Mouse (Mus musculus) liver, adult (tissue): ENCODE data around the gene Foxl1.

ENCODE experiments used
- GATA4 ChIP-seq: IDR thresholded peaks from 2 replicates; pipeline ENCODE4 v1.6.1; 2014; ENCODE audit warnings: mild to moderate bottlenecking, low read length; ENCODE audit not compliant: insufficient replicate concordance

Gene Foxl1

DNA sequence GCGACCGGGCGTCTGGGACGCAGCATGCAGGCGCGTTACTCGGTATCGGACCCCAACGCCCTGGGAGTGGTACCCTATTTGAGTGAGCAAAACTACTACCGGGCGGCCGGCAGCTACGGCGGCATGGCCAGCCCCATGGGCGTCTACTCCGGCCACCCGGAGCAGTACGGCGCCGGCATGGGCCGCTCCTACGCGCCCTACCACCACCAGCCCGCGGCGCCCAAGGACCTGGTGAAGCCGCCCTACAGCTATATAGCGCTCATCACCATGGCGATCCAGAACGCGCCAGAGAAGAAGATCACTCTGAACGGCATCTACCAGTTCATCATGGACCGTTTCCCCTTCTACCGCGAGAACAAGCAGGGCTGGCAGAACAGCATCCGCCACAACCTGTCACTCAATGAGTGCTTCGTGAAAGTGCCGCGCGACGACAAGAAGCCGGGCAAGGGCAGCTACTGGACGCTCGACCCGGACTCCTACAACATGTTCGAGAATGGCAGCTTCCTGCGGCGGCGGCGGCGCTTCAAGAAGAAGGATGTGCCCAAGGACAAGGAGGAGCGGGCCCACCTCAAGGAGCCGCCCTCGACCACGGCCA, 11.1 kb upstream of the Foxl1 start:
- no peak for TF ChIP-seq GATA4

DNA sequence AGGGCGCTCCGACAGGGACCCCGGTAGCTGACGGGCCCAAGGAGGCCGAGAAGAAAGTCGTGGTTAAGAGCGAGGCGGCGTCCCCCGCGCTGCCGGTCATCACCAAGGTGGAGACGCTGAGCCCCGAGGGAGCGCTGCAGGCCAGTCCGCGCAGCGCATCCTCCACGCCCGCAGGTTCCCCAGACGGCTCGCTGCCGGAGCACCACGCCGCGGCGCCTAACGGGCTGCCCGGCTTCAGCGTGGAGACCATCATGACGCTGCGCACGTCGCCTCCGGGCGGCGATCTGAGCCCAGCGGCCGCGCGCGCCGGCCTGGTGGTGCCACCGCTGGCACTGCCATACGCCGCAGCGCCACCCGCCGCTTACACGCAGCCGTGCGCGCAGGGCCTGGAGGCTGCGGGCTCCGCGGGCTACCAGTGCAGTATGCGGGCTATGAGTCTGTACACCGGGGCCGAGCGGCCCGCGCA, 10.5 kb upstream of the Foxl1 start:
- TF ChIP-seq GATA4: no peak

DNA sequence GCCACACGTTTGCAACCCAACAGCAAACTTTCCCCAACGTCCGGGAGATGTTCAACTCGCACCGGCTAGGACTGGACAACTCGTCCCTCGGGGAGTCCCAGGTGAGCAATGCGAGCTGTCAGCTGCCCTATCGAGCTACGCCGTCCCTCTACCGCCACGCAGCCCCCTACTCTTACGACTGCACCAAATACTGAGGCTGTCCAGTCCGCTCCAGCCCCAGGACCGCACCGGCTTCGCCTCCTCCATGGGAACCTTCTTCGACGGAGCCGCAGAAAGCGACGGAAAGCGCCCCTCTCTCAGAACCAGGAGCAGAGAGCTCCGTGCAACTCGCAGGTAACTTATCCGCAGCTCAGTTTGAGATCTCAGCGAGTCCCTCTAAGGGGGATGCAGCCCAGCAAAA, 9.8 kb upstream of the Foxl1 start:
- TF ChIP-seq GATA4: no peak

DNA sequence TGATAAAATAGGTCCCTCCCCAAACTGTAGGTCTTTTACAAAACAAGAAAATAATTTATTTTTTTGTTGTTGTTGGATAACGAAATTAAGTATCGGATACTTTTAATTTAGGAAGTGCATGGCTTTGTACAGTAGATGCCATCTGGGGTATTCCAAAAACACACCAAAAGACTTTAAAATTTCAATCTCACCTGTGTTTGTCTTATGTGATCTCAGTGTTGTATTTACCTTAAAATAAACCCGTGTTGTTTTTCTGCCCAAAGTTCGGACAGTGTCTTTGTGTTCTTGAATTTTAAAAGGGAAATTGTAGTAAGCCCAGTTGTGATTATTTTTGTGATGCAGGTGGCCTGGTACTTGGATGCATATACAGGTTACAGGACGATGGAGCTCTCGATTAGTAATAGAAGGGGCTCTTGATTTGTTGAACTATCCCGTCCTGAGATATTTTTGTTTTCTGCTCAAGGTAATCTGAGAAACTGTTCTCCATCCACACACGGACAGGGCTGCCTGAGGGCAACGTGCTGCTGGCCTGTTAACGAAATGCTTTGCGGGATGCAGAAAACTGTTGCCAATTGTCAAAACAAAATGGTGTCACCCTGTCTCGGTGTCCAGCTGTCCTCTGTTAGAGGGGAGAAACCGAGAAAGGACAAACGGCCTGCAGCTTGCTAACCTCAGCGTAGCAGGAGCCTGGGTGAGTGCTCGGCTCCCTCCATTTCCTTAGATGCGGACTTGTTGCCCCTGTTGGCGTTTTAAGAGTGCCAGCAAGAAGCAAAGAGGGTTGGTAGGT, 8.9 kb upstream of the Foxl1 start:
- TF ChIP-seq GATA4: no peak

DNA sequence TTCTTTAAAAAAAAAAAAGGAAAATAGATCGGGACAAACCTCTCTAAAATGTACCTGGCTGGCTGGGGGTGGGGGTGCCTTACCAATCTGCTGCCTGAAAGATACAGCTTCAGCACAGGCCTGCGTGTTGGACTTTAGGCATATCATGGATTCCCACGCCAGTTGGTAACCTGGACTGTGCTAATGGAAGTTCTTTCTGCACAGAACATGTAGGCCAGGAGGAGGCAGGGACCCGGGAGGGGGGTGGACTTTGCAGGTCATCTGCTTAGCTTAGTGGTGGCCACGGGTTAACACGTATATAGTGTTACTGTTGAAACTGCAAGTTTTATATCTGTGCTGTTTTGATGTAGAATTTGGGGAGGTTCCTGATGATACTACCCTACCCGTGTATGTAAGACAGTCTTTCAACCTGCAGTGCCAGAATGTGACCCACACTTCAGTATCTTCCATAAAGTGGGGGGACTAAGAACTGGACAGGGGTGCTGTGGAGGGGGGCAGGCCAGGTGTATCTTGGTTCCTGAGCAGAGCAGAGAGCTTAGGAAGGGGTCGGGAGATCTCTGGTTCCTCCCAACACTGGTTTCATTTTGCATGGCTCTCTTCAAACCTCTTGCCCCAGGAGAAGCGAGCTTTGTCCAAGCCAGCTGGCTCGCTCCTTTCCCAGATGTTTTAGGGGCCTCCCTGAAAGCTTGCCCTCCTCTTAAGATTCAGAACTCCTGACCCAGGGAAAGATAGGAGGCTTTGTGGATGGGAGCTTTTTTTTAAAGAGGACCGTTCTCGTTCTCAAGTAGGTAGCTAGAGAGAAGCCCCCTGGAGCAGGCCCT, 7.9 kb upstream of the Foxl1 start:
- TF ChIP-seq GATA4: no peak

DNA sequence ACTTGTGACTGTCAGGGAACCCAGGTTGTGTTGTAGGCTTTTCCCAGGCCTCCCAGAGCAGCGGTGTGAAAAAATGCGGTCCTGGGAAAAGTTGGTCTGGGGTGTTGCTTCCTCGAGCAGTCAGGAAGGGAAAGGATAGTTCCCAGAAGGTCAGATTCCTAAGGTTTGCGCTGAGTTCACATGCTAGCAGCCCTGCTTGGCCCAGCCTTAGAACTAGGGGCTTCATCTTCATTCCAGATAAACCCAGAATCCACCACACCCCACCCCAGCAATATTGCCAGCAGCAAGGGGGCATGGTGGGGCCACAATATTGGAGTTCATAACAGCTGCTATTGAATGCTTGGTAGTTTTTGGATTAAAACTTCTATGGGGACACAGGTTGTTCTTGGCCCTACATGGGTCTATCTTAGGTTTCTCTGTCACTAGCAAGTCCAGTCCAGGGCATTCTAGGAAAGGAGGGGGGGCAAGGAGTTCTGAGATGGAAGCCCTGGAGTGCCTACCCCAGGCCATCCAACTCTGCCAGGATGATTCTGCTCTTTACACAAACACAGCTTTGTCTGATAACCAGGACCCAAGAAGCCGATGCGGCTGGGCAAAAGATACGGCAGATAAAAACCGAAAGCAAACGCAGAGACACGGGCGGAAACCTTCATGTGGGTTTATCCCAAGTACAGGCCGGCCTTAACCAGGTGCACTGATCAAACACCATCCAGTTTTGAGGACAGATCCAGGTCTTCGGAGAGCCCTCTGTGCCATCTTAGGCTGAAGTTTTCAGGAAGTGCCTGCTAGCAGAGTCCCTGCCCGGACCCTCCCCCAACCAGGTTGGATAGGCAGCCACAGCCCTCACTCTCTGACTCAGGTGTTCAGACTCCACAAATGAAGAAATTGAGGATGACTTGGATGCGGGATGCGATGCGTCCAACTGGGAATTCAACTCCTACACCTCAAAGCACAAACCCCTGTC, 7.0 kb upstream of the Foxl1 start:
- TF ChIP-seq GATA4: no peak

DNA sequence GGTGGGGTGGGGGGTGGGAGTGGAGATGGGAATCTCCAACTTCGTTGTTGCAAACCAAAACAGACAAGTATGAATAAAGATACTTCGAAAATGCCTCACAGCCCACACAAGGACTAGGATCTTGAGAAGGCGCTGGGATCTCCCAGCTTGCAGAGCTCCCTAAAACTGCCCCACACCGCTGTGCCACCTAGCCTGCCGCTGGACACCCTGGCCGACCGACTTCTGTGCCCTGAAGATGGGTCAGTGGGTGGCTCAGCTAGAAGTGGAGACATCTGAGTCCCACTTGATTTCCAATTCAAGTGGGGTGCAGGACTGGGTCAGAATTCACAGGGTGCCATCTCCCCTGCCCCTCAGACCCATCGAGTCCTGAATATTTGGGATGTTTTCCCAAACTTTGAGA, 6.0 kb upstream of the Foxl1 start:
- TF ChIP-seq GATA4: no peak

DNA sequence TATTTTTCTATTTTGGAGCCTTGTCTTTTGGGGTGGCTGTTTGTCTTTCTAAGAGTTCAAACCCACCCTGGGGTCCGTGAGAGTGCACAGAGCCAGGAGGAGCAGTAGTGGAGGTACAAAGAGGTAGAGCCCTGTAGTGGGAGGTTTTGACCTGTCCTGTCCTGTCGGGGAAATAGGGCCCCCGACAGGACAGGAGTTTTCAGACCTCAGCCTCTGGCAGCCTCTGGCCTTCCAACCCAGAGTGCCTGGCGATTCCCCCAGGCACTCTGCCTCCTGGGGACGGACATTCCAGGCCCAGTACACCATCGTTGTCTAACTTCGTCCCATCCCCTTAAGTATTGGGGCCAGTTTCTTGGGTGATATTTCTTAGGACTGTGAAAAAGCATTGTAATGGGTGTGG, 5.4 kb upstream of the Foxl1 start:
- TF ChIP-seq GATA4: no peak

DNA sequence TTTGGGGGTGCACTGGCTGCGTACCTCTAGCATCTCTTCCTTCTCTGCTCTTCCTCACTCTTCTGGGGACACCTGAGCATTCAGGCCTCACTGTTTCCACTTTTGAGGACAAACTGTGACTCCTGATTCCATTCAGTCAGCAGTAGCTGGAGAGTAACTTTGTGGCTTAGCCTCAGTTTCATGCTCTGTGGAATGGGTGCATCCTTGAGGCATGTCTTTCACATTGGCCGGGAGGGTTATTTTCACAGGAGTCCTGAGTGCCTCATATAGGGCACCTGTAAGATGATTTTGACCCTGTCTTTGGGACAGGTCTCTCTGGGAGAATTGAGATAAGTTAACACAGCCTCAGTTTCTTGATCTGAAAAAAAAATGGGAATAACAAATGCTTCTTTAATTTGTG, 4.6 kb upstream of the Foxl1 start:
- TF ChIP-seq GATA4: no peak

DNA sequence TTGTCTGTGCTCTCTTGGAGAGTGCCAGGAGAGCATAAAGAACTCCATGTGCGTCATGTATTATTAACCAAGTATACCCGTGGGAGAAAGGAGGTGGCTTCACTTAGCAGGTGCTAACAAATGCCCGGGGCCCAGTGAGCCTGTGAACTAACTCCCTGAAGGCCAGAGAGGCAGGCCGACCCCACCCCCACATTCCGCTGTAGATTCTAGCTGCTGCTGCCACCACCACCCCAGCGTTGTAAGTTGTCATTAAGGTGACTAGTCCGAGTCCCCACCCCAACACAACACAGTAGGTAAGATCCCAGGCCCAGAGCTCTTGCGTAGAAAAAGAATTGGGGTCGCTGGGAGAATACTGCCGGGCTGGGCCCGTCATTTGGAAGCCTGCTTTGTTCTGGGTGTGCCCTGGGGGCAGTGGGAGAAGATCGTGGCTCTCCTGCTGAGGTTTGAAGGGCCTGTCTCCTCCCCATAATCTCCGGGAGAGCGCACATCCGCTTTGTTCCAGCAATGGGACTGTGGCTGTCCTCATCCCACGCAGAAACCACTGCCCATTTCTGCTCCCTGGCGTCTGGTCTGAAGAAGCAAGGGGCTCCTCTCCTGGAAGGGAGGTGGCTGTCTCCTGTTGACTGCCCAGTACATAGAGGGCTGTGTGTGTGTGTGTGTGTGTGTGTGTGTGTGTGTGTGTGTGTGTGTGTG, 3.0 kb upstream of the Foxl1 start:
- no peak for TF ChIP-seq GATA4

DNA sequence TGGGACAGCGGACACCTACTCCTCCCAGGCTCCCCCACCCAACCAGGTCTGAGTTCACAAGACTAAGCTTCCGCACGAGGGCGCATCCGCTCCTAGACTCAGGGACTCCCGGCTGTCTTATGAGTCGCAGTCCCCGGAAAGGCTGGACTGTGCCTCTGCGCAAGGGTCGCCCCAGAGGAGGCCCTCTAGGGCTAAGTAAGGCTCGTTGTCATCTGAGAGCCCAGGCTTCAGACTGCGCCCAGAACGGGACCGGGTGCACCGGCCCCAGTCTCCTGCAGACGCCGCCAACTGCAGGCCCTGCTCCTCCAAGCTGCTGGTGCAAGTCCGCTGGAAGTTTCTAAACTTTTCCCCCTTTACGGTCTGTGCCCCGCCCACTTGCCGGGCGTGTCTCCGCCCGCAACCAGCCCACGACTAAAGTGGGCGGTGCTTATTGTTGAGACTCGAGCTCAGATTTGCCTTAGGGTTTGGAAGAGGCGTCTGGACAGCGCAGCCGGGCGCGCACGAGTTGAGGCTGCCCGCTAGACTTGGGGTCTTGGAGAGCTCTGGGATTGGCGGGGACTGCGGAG, 2.3 kb upstream of the Foxl1 start:
- TF ChIP-seq GATA4: no peak

DNA sequence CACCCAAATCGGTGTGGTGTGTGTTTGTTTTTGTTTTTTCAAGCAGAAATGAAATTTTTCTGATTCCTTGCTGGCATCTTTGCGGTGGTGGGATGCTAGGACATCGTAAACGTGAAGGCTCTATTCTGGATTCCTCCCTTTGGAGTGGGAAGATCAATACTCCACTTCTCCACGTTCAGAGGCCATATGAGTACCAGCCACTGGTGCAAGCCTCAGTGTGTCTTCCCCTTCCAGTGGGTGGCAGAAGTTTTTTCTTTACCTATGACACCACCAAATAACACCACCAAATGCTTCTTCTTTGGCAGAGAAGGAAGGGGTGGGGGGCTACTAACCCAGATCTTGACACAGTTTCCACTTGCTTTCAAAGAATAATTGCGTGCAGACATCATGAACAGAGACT, 1.5 kb upstream of the Foxl1 start:
- no peak for TF ChIP-seq GATA4

DNA sequence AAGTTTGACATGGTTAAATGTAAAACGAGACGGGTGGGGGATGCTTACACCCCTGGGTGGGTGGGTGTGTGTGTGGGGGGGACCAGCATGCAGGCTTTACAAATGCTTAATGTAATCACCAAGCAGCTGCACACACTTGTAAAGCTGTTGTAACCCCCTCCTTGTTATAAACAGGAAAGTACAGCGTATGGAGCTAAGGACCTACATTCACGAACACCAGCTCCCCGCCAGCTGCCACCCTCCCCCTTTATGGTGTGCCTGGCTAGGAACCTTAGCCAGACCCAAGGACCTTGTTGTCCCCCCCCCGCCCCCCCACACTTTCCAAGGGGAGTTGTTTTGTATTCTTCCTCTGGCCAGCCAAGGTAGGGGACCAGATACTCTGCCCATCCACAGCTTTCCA, 1.0 kb upstream of the Foxl1 start:
- TF ChIP-seq GATA4: no peak

DNA sequence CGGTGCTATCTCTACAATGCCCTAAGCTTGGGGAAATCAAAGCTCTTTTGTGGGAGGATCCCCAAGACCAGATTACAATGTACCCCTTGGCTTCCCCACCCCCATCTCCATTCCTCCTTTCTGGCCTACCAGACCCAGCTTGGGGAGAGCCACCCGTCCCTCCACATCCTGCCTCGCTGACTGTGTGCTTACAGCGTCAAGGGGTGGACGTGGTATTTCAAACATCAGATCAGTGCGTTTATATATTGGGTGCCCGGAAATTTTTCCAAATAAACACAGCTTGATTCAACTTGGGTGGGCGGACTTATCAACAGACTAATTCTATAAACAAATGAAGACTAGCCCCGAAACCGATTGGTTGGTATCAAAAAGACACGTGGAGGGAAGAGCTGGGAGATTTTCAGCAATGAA, 444 bp upstream of the Foxl1 start:
- no peak for TF ChIP-seq GATA4
